Mouse (Mus musculus) myocyte (in vitro differentiated cells): ENCODE measurements around the gene Tnnt2. TPM values are rescaled to one million over a fixed set of nuclear protein-coding genes. Genes with fewer than 3 reads are reported as not detected.
A peak's percentile ranks its signal among the peaks of the same experiment; 100 is the strongest.

Experiments used
- H3K27me3 ChIP-seq: one replicate; pipeline ENCODE4 v1.6.1; 2011; ENCODE audit not compliant: control insufficient read depth, insufficient read depth, insufficient read length
- H3K36me3 ChIP-seq: one replicate; pipeline ENCODE4 v1.6.1; 2011; ENCODE audit not compliant: control insufficient read depth, insufficient read depth
- H3K4me2 ChIP-seq: one replicate; pipeline ENCODE4 v1.6.1; 2011; ENCODE audit warnings: low read depth, control low read depth
- H3K4me3 ChIP-seq: one replicate; pipeline ENCODE4 v1.5.1; 2011; ENCODE audit warnings: mild to moderate bottlenecking, control low read depth, moderate library complexity
- H3K79me2 ChIP-seq: one replicate; pipeline ENCODE4 v1.6.1; 2011; ENCODE audit not compliant: control insufficient read depth, insufficient read depth
- H3ac ChIP-seq: one replicate; pipeline ENCODE4 v1.6.1; 2011; ENCODE audit not compliant: control insufficient read depth, insufficient read length
- CEBPB ChIP-seq: IDR thresholded peaks from 2 replicates; pipeline ENCODE4 v1.6.1; 2011; ENCODE audit warnings: mild to moderate bottlenecking, moderate library complexity; ENCODE audit not compliant: poor library complexity, insufficient read depth, severe bottlenecking
- E2F4 ChIP-seq: IDR thresholded peaks from one replicate; pipeline ENCODE4 v1.6.1; 2011; ENCODE audit warnings: mild to moderate bottlenecking, control low read depth, moderate library complexity; ENCODE audit not compliant: insufficient read depth
- MAX ChIP-seq: IDR thresholded peaks from one replicate; pipeline ENCODE4 v1.6.1; 2011; ENCODE audit warnings: low read depth, mild to moderate bottlenecking, control low read depth
- MYOD1 ChIP-seq, 3 experiments: IDR thresholded peaks; one replicate each; pipeline ENCODE4 v1.6.1; 2011; ENCODE audit warnings: control low read depth in 2 of 3, low read depth in 2 of 3, mild to moderate bottlenecking in 2 of 3, moderate library complexity in 1 of 3; ENCODE audit not compliant: insufficient read length in 2 of 3, control insufficient read depth in 1 of 3
- MYOG ChIP-seq, 3 experiments: IDR thresholded peaks; one replicate each; pipeline ENCODE4 v1.6.1; 2011; ENCODE audit warnings: control low read depth in 2 of 3, low read depth in 2 of 3, mild to moderate bottlenecking in 2 of 3; ENCODE audit not compliant: insufficient read length in 2 of 3, control insufficient read depth in 1 of 3, insufficient read depth in 1 of 3
- POLR2A ChIP-seq: IDR thresholded peaks from one replicate; pipeline ENCODE4 v1.6.1; 2011; ENCODE audit warnings: low read depth, mild to moderate bottlenecking, control low read depth, moderate library complexity; ENCODE audit not compliant: insufficient read length
- POLR2AphosphoS2 ChIP-seq: IDR thresholded peaks from one replicate; pipeline ENCODE4 v1.6.1; 2011; ENCODE audit warnings: low read depth, control low read depth; ENCODE audit not compliant: insufficient read length
- REST ChIP-seq: IDR thresholded peaks from one replicate; pipeline ENCODE4 v1.6.1; 2011; ENCODE audit warnings: mild to moderate bottlenecking, control low read depth, moderate library complexity; ENCODE audit not compliant: insufficient read depth, insufficient read length
- SRF ChIP-seq: IDR thresholded peaks from one replicate; pipeline ENCODE4 v1.6.1; 2011; ENCODE audit warnings: low read depth; ENCODE audit not compliant: control insufficient read depth, insufficient read length
- TCF12 ChIP-seq: IDR thresholded peaks from one replicate; pipeline ENCODE4 v1.6.1; 2011; ENCODE audit warnings: mild to moderate bottlenecking, control low read depth; ENCODE audit not compliant: poor library complexity, insufficient read depth, severe bottlenecking
- TCF3 ChIP-seq: IDR thresholded peaks from one replicate; pipeline ENCODE4 v1.6.1; 2011; ENCODE audit warnings: low read depth, control low read depth; ENCODE audit not compliant: insufficient read length
- USF1 ChIP-seq: IDR thresholded peaks from one replicate; pipeline ENCODE4 v1.6.1; 2011; ENCODE audit warnings: low read depth, mild to moderate bottlenecking, control low read depth, moderate library complexity
- polyA plus RNA-seq: library from polyadenylated mRNA; unstranded; fragments of >200 nt; fragmentation: generic; extraction: Trizol; gene quantifications from one replicate; pipeline ENCODE4 v1.2.1, GENCODE M21; 2012; ENCODE audit warnings: missing spikeins

Gene Tnnt2
- polyA plus RNA-seq, 1 experiment = 2,000 TPM

GRCm38 (mm10) chr1:135892764-135893163 lies 56.6 kb downstream of the Tnnt2 start:
- peaks cover 23% of the 10 kb centered on the region for H3K79me2 ChIP-seq
- no peak overlapping the region for H3K4me3 ChIP-seq
- H3ac ChIP-seq = no peak overlapping the region
- peaks cover 19% of the 10 kb centered on the region for H3K36me3 ChIP-seq
- TF ChIP-seq TCF3 = no peak
- no peak for TF ChIP-seq CEBPB
- TF ChIP-seq MYOD1 (IDR thresholded peaks at IDR 0.05; ENCODE audit: control insufficient read depth in 1 of 3, insufficient read length in 2 of 3, low read depth in 2 of 3) = no peak
- no peak for TF ChIP-seq SRF
- no peak for TF ChIP-seq MYOG (IDR thresholded peaks at IDR 0.05; ENCODE audit: control insufficient read depth in 1 of 3, insufficient read depth in 1 of 3, insufficient read length in 2 of 3, low read depth in 2 of 3)
- TF ChIP-seq REST = no peak
- TF ChIP-seq USF1 = no peak
- TF ChIP-seq E2F4 = no peak
- no peak for TF ChIP-seq POLR2A
- TF ChIP-seq POLR2AphosphoS2 = no peak
- TF ChIP-seq TCF12 = no peak
- TF ChIP-seq MAX = no peak
- no peaks in the 10 kb centered on the region for H3K27me3 ChIP-seq
- H3K4me2 ChIP-seq = peak overlapping the region; percentile 36

- peak overlapping the region; percentile 39 for H3K4me2 ChIP-seq
- peaks cover 27% of the 10 kb centered on the region for H3K79me2 ChIP-seq
- H3K27me3 ChIP-seq = no peaks in the 10 kb centered on the region
- TF ChIP-seq MYOD1 (IDR thresholded peaks at IDR 0.05; ENCODE audit: control insufficient read depth in 1 of 3, insufficient read length in 2 of 3, low read depth in 2 of 3) (peak in 2 of 3 experiments; percentile 62 to 86), MAX (no peak), TCF3 (peak; percentile 50), USF1 (no peak), MYOG (IDR thresholded peaks at IDR 0.05; ENCODE audit: control insufficient read depth in 1 of 3, insufficient read depth in 1 of 3, insufficient read length in 2 of 3, low read depth in 2 of 3) (peak in 2 of 3 experiments; percentile 53 to 88)
- peaks cover 13% of the 10 kb centered on the region for H3K36me3 ChIP-seq
- H3ac ChIP-seq = no peak overlapping the region
- H3K4me3 ChIP-seq = no peak overlapping the region
These were observed 57.2 kb downstream of the Tnnt2 start for GRCm38 (mm10) chr1:135893377-135893776.

DNA sequence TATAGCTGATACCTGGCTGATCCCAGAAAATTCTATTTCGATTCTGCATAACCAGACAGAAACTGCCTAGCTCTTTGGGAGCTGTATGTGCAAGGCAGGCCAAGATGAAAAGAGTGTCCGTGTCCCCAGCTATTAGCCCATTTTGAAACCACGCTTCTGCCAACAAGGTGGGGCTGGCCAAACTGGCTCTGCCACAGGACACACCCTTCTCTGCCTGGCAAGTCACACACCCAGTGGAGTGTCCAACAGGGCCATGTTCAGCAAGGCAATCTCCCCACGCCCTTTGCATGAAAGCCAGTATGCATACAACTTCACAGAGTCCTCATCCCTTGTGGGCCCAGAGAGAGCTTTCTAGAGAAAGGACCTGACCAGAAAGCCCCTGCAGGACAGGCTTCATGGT lies 59.2 kb downstream of the Tnnt2 start:
- peak overlapping the region; percentile 53 for H3K4me2 ChIP-seq
- peaks cover 9% of the 10 kb centered on the region for H3K36me3 ChIP-seq
- H3K4me3 ChIP-seq = no peak overlapping the region
- peaks cover 27% of the 10 kb centered on the region for H3K79me2 ChIP-seq
- TF ChIP-seq TCF12 = no peak
- no peak for TF ChIP-seq CEBPB
- peak; percentile 21 for TF ChIP-seq POLR2A
- TF ChIP-seq MYOD1 (IDR thresholded peaks at IDR 0.05; ENCODE audit: control insufficient read depth in 1 of 3, insufficient read length in 2 of 3, low read depth in 2 of 3) = peak in 1 of 3 experiments; percentile 34
- peak in 1 of 3 experiments; percentile 64 for TF ChIP-seq MYOG (IDR thresholded peaks at IDR 0.05; ENCODE audit: control insufficient read depth in 1 of 3, insufficient read depth in 1 of 3, insufficient read length in 2 of 3, low read depth in 2 of 3)
- no peak for TF ChIP-seq MAX
- H3ac ChIP-seq = no peak overlapping the region
- no peaks in the 10 kb centered on the region for H3K27me3 ChIP-seq

DNA sequence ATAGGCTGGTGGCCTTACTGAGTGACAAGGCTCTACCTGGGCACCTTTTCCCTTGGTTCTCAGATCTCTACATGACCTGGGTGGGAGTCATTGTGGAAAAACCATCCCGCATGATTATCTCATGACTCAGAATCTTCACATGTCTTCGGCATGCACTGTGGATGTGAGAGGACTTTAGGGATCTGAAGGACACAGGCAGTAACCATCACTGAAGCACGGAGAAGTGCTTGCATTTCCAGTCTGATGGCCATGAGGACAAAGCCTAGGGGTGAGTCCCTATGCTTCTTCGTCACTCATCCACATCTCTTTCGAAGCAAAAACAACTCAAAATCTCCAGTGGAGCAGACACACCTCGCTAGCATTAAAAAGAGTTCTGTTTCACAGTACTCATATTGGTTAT lies 63.1 kb downstream of the Tnnt2 start:
- no peak overlapping the region for H3ac ChIP-seq
- no peak for TF ChIP-seq MAX
- TF ChIP-seq SRF = no peak
- TF ChIP-seq REST = no peak
- no peak for TF ChIP-seq POLR2A
- TF ChIP-seq CEBPB = no peak
- H3K79me2 ChIP-seq = peaks cover 33% of the 10 kb centered on the region
- no peaks in the 10 kb centered on the region for H3K27me3 ChIP-seq
- no peak overlapping the region for H3K4me2 ChIP-seq
- H3K36me3 ChIP-seq = peaks cover 24% of the 10 kb centered on the region
- H3K4me3 ChIP-seq = no peak overlapping the region

DNA sequence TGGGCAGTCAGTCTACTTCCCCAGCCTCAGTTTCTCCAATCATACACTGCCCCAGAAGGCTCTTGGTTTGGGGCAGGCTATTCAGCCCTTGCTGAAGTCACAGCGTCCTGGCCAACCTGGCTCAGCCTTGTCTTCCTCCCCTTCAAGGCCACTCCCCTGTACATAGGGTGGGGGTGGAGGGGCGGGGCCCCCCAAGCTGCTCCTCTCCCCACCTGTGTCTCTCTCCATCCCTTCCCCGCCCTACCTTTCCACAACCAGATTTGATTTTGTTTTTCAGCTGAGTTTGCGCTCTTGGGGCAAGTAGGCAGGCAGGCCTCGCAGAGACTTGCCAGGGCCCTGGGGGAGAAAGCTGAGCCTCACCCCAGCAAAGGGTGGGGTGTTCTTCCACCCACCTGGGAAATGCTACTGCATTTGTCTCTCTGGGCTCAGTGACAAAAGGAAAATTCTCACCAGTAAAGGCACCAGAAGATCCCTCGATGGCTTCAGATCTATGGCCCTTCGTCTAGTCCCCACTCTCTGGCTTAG lies 63.9 kb downstream of the Tnnt2 start:
- H3K79me2 ChIP-seq = peaks cover 38% of the 10 kb centered on the region
- H3K27me3 ChIP-seq = no peaks in the 10 kb centered on the region
- no peak overlapping the region for H3ac ChIP-seq
- peak overlapping the region; percentile 25 for H3K4me2 ChIP-seq
- TF ChIP-seq MYOG (IDR thresholded peaks at IDR 0.05; ENCODE audit: control insufficient read depth in 1 of 3, insufficient read depth in 1 of 3, insufficient read length in 2 of 3, low read depth in 2 of 3) (no peak), E2F4 (no peak), TCF3 (no peak), MYOD1 (IDR thresholded peaks at IDR 0.05; ENCODE audit: control insufficient read depth in 1 of 3, insufficient read length in 2 of 3, low read depth in 2 of 3) (no peak)
- H3K4me3 ChIP-seq = no peak overlapping the region
- H3K36me3 ChIP-seq = peaks cover 26% of the 10 kb centered on the region

Other genes starting within 250 kb of the Tnnt2 start
- gene Nav1, start 229.1 kb upstream of the Tnnt2 start, polyA plus RNA-seq = 33.7 TPM
- 219 TPM for gene Csrp1, start 116.3 kb upstream of the Tnnt2 start, polyA plus RNA-seq
- 317 TPM for gene Phlda3, start 70.2 kb upstream of the Tnnt2 start, polyA plus RNA-seq
- gene Tnni1, start 56.9 kb upstream of the Tnnt2 start, polyA plus RNA-seq = 3,569 TPM
- gene Lad1, start 17.8 kb upstream of the Tnnt2 start, polyA plus RNA-seq = 0.46 TPM
- 74.8 TPM for gene Pkp1, start 82.9 kb downstream of the Tnnt2 start, polyA plus RNA-seq
- 7.1 TPM for gene Igfn1, start 170.0 kb downstream of the Tnnt2 start, polyA plus RNA-seq
- gene Tmem9, start 171.8 kb downstream of the Tnnt2 start, polyA plus RNA-seq = 127 TPM
- 0.36 TPM for gene Ascl5, start 214.4 kb downstream of the Tnnt2 start, polyA plus RNA-seq
- 177 TPM for gene Cacna1s, start 216.4 kb downstream of the Tnnt2 start, polyA plus RNA-seq